Mouse (Mus musculus): Measurements from ENCODE around the gene Hist1h2bq. TPM values are rescaled to one million over a fixed set of nuclear protein-coding genes. Genes with fewer than 3 reads are reported as not detected.

Hist1h2bq gene
- total and polyA plus RNA-seq, 3 experiments, result 4.3 to 2,257 (median 32.4) TPM

- TF ChIP-seq GABPA (IDR thresholded peaks at IDR 0.05; ENCODE audit: insufficient replicate concordance, low read depth, low read length), result no peak
- TF ChIP-seq USF1 (IDR thresholded peaks at IDR 0.05; ENCODE audit: low read depth, low read length), result no peak
- TF ChIP-seq MAX (IDR thresholded peaks at IDR 0.05; ENCODE audit: low read length), result peak; percentile 48; the same call in 1 of the 2 replicates
- TF ChIP-seq EP300 (IDR thresholded peaks at IDR 0.05; ENCODE audit: low read length), result no peak
- no peak for TF ChIP-seq JUN (IDR thresholded peaks at IDR 0.05; ENCODE audit: insufficient read depth, low read depth, low read length)
- no peak for TF ChIP-seq JUND (conservative IDR thresholded peaks at IDR 0.05; ENCODE audit: low read depth, low read length)
- peak; percentile 99 for TF ChIP-seq ZMIZ1 (IDR thresholded peaks at IDR 0.05; ENCODE audit: low read depth, low read length)
- TF ChIP-seq CHD1 (IDR thresholded peaks at IDR 0.05; ENCODE audit: low read depth, low read length), result peak; percentile 55; the same call in 1 of the 2 replicates
- TF ChIP-seq MEF2A (IDR thresholded peaks at IDR 0.05; ENCODE audit: borderline replicate concordance, low read depth, low read length), result peak; percentile 58; the same call in 1 of the 2 replicates
- peak; percentile 76; the same call in 1 of the 2 replicates for TF ChIP-seq TBP (conservative IDR thresholded peaks at IDR 0.05; ENCODE audit: low read depth, low read length)
- TF ChIP-seq RAD21 (IDR thresholded peaks at IDR 0.05; ENCODE audit: low read depth, low read length), result no peak
- TF ChIP-seq RCOR1 (conservative IDR thresholded peaks at IDR 0.05; ENCODE audit: low read depth, low read length), result peak; percentile 90; the same call in 1 of the 2 replicates
These were observed 30.9 kb downstream of the Hist1h2bq start (continued) for GRCm38 (mm10) chr13:21778814-21779766.

Other genes starting within 250 kb of the Hist1h2bq start
Only the 20 nearest of the 31 such genes appear.
- not detected in 2 replicates for gene Olfr1360, start 132.8 kb downstream of the Hist1h2bq start, total RNA-seq (2012; rRNA removed)
- gene Olfr1360, start 132.8 kb downstream of the Hist1h2bq start, total RNA-seq (2014; rRNA removed), result not detected in 2 replicates
- not detected in 2 replicates for gene Olfr1360, start 132.8 kb downstream of the Hist1h2bq start, polyA plus RNA-seq (2012; ENCODE audit: insufficient read length, low read depth)
- not detected in 2 replicates for gene Olfr1359, start 112.1 kb downstream of the Hist1h2bq start, total RNA-seq (2012; rRNA removed)
- gene Olfr1359, start 112.1 kb downstream of the Hist1h2bq start, total RNA-seq (2014; rRNA removed), result not detected in 2 replicates
- gene Olfr1359, start 112.1 kb downstream of the Hist1h2bq start, polyA plus RNA-seq (2012; ENCODE audit: insufficient read length, low read depth), result not detected in 2 replicates
- gene Hist1h2bl, start 94.1 kb downstream of the Hist1h2bq start, total RNA-seq (2012; rRNA removed), result 897 and 953 TPM in 2 replicates
- 16.0 and 18.1 TPM in 2 replicates for gene Hist1h2bl, start 94.1 kb downstream of the Hist1h2bq start, total RNA-seq (2014; rRNA removed)
- 1.7 and 3.8 TPM in 2 replicates for gene Hist1h2bl, start 94.1 kb downstream of the Hist1h2bq start, polyA plus RNA-seq (2012; ENCODE audit: insufficient read length, low read depth)
- gene Hist1h2ai, start 93.8 kb downstream of the Hist1h2bq start, total RNA-seq (2012; rRNA removed), result 839 and 880 TPM in 2 replicates
- gene Hist1h2ai, start 93.8 kb downstream of the Hist1h2bq start, total RNA-seq (2014; rRNA removed), result 3.9 and 6.3 TPM in 2 replicates
- gene Hist1h2ai, start 93.8 kb downstream of the Hist1h2bq start, polyA plus RNA-seq (2012; ENCODE audit: insufficient read length, low read depth), result not detected in 2 replicates
- 1,605 and 1,657 TPM in 2 replicates for gene Hist1h3h, start 92.5 kb downstream of the Hist1h2bq start, total RNA-seq (2012; rRNA removed)
- 18.2 and 21.7 TPM in 2 replicates for gene Hist1h3h, start 92.5 kb downstream of the Hist1h2bq start, total RNA-seq (2014; rRNA removed)
- 9.5 and 18.6 TPM in 2 replicates for gene Hist1h3h, start 92.5 kb downstream of the Hist1h2bq start, polyA plus RNA-seq (2012; ENCODE audit: insufficient read length, low read depth)
- gene Hist1h2bm, start 88.2 kb downstream of the Hist1h2bq start, total RNA-seq (2012; rRNA removed), result 1,752 and 1,804 TPM in 2 replicates
- gene Hist1h2bm, start 88.2 kb downstream of the Hist1h2bq start, total RNA-seq (2014; rRNA removed), result 25.7 and 36.0 TPM in 2 replicates
- gene Hist1h2bm, start 88.2 kb downstream of the Hist1h2bq start, polyA plus RNA-seq (2012; ENCODE audit: insufficient read length, low read depth), result 0.87 TPM in 1 of 2 replicates, not detected in the other
- 936 and 984 TPM in 2 replicates for gene Hist1h4j, start 75.1 kb downstream of the Hist1h2bq start, total RNA-seq (2012; rRNA removed)
- gene Hist1h4j, start 75.1 kb downstream of the Hist1h2bq start, total RNA-seq (2014; rRNA removed), result 18.5 and 27.8 TPM in 2 replicates
- gene Hist1h4j, start 75.1 kb downstream of the Hist1h2bq start, polyA plus RNA-seq (2012; ENCODE audit: insufficient read length, low read depth), result 1.1 and 1.8 TPM in 2 replicates
- 3,228 and 4,319 TPM in 2 replicates for gene Hist1h4k, start 59.7 kb downstream of the Hist1h2bq start, total RNA-seq (2012; rRNA removed)
- 15.2 and 25.4 TPM in 2 replicates for gene Hist1h4k, start 59.7 kb downstream of the Hist1h2bq start, total RNA-seq (2014; rRNA removed)
- 5.6 and 13.2 TPM in 2 replicates for gene Hist1h4k, start 59.7 kb downstream of the Hist1h2bq start, polyA plus RNA-seq (2012; ENCODE audit: insufficient read length, low read depth)
- gene Hist1h2ak, start 56.4 kb downstream of the Hist1h2bq start, total RNA-seq (2012; rRNA removed), result 1,024 and 1,125 TPM in 2 replicates
- 7.3 and 16.6 TPM in 2 replicates for gene Hist1h2ak, start 56.4 kb downstream of the Hist1h2bq start, total RNA-seq (2014; rRNA removed)
- 1.8 and 6.2 TPM in 2 replicates for gene Hist1h2ak, start 56.4 kb downstream of the Hist1h2bq start, polyA plus RNA-seq (2012; ENCODE audit: insufficient read length, low read depth)
- 1,563 and 1,639 TPM in 2 replicates for gene Hist1h2bn, start 56.1 kb downstream of the Hist1h2bq start, total RNA-seq (2012; rRNA removed)
- gene Hist1h2bn, start 56.1 kb downstream of the Hist1h2bq start, total RNA-seq (2014; rRNA removed), result 16.5 and 24.0 TPM in 2 replicates
- gene Hist1h2bn, start 56.1 kb downstream of the Hist1h2bq start, polyA plus RNA-seq (2012; ENCODE audit: insufficient read length, low read depth), result 2.6 and 3.1 TPM in 2 replicates
- 1,032 and 1,397 TPM in 2 replicates for gene Hist1h1b, start 29.6 kb downstream of the Hist1h2bq start, total RNA-seq (2012; rRNA removed)
- 12.2 and 16.6 TPM in 2 replicates for gene Hist1h1b, start 29.6 kb downstream of the Hist1h2bq start, total RNA-seq (2014; rRNA removed)
- 0.71 and 1.9 TPM in 2 replicates for gene Hist1h1b, start 29.6 kb downstream of the Hist1h2bq start, polyA plus RNA-seq (2012; ENCODE audit: insufficient read length, low read depth)
- 797 and 828 TPM in 2 replicates for gene Hist1h3i, start 26.8 kb downstream of the Hist1h2bq start, total RNA-seq (2012; rRNA removed)
- 7.7 and 21.2 TPM in 2 replicates for gene Hist1h3i, start 26.8 kb downstream of the Hist1h2bq start, total RNA-seq (2014; rRNA removed)
- gene Hist1h3i, start 26.8 kb downstream of the Hist1h2bq start, polyA plus RNA-seq (2012; ENCODE audit: insufficient read length, low read depth), result 2.0 and 14.3 TPM in 2 replicates
- 792 and 1,025 TPM in 2 replicates for gene Hist1h2an, start 23.0 kb downstream of the Hist1h2bq start, total RNA-seq (2012; rRNA removed)
- gene Hist1h2an, start 23.0 kb downstream of the Hist1h2bq start, total RNA-seq (2014; rRNA removed), result 3.0 and 4.7 TPM in 2 replicates
- gene Hist1h2an, start 23.0 kb downstream of the Hist1h2bq start, polyA plus RNA-seq (2012; ENCODE audit: insufficient read length, low read depth), result 7.1 TPM in 1 of 2 replicates, not detected in the other
- gene Hist1h2bp, start 22.7 kb downstream of the Hist1h2bq start, total RNA-seq (2012; rRNA removed), result 476 and 510 TPM in 2 replicates
- gene Hist1h2bp, start 22.7 kb downstream of the Hist1h2bq start, total RNA-seq (2014; rRNA removed), result 2.7 and 3.6 TPM in 2 replicates
- gene Hist1h2bp, start 22.7 kb downstream of the Hist1h2bq start, polyA plus RNA-seq (2012; ENCODE audit: insufficient read length, low read depth), result 0.60 and 1.3 TPM in 2 replicates
- not detected in 2 replicates for gene Hist1h2ao, start 268 bp upstream of the Hist1h2bq start, total RNA-seq (2012; rRNA removed)
- not detected in 2 replicates for gene Hist1h2ao, start 268 bp upstream of the Hist1h2bq start, total RNA-seq (2014; rRNA removed)
- gene Hist1h2ao, start 268 bp upstream of the Hist1h2bq start, polyA plus RNA-seq (2012; ENCODE audit: insufficient read length, low read depth), result 354 and 693 TPM in 2 replicates
- gene Hist1h4m, start 1.5 kb upstream of the Hist1h2bq start, total RNA-seq (2012; rRNA removed), result 18.2 and 20.8 TPM in 2 replicates
- 1.6 TPM in 1 of 2 replicates, not detected in the other for gene Hist1h4m, start 1.5 kb upstream of the Hist1h2bq start, total RNA-seq (2014; rRNA removed)
- gene Hist1h4m, start 1.5 kb upstream of the Hist1h2bq start, polyA plus RNA-seq (2012; ENCODE audit: insufficient read length, low read depth), result 0.70 and 12.8 TPM in 2 replicates
- 4,939 and 5,322 TPM in 2 replicates for gene Hist1h4n, start 22.0 kb upstream of the Hist1h2bq start, total RNA-seq (2012; rRNA removed)
- 90.5 and 152 TPM in 2 replicates for gene Hist1h4n, start 22.0 kb upstream of the Hist1h2bq start, total RNA-seq (2014; rRNA removed)
- gene Hist1h4n, start 22.0 kb upstream of the Hist1h2bq start, polyA plus RNA-seq (2012; ENCODE audit: insufficient read length, low read depth), result 6.4 TPM in 1 of 2 replicates, not detected in the other
- gene Hist1h2ap, start 23.3 kb upstream of the Hist1h2bq start, total RNA-seq (2012; rRNA removed), result 2,938 and 2,951 TPM in 2 replicates
- gene Hist1h2ap, start 23.3 kb upstream of the Hist1h2bq start, total RNA-seq (2014; rRNA removed), result 50.8 and 66.8 TPM in 2 replicates
- 383 and 447 TPM in 2 replicates for gene Hist1h2ap, start 23.3 kb upstream of the Hist1h2bq start, polyA plus RNA-seq (2012; ENCODE audit: insufficient read length, low read depth)
- 1,633 and 2,083 TPM in 2 replicates for gene Hist1h2br, start 23.5 kb upstream of the Hist1h2bq start, total RNA-seq (2012; rRNA removed)
- 9.4 and 19.7 TPM in 2 replicates for gene Hist1h2br, start 23.5 kb upstream of the Hist1h2bq start, total RNA-seq (2014; rRNA removed)
- gene Hist1h2br, start 23.5 kb upstream of the Hist1h2bq start, polyA plus RNA-seq (2012; ENCODE audit: insufficient read length, low read depth), result 4.1 and 4.2 TPM in 2 replicates
- gene Zfp184, start 134.9 kb upstream of the Hist1h2bq start, total RNA-seq (2012; rRNA removed), result 2.3 and 3.1 TPM in 2 replicates
- 2.0 and 3.3 TPM in 2 replicates for gene Zfp184, start 134.9 kb upstream of the Hist1h2bq start, total RNA-seq (2014; rRNA removed)
- 0.79 and 0.80 TPM in 2 replicates for gene Zfp184, start 134.9 kb upstream of the Hist1h2bq start, polyA plus RNA-seq (2012; ENCODE audit: insufficient read length, low read depth)